Mouse (Mus musculus) adrenal gland (tissue): ENCODE measurements around the gene Gpatch1.

Experiments
- intact Hi-C: fragments of 180-260 bp; cut with DNase I; formaldehyde crosslinking; loops from one replicate; pipeline ENCODE4 v1.15.1; 2025

Gene Gpatch1

GRCm38 (mm10) chr7:35333231-35333651 is 15.0 kb upstream of the Gpatch1 start:
- intact Hi-C loops: no loop called here

GRCm38 (mm10) chr7:35331590-35331989 is 13.3 kb upstream of the Gpatch1 start:
- intact Hi-C loops: no loop called here

- intact Hi-C loops: no loop called here
Observed at GRCm38 (mm10) chr7:35322732-35323420, 4.6 kb upstream of the Gpatch1 start.

- intact Hi-C loops: no loop called here
Observed at GRCm38 (mm10) chr7:35322161-35322560, 3.9 kb upstream of the Gpatch1 start.

GRCm38 (mm10) chr7:35319755-35320154 is 1.5 kb upstream of the Gpatch1 start:
- intact Hi-C loops: loop anchor here (5.0 kb wide), 1 partner anchor 73 kb away; no protein-coding TSS in a partner anchor

GRCm38 (mm10) chr7:35319221-35319620 is 981 bp upstream of the Gpatch1 start:
- intact Hi-C loops: loop anchor here (5.0 kb wide), 1 partner anchor 73 kb away; no protein-coding TSS in a partner anchor

GRCm38 (mm10) chr7:35314156-35314555 is 4.1 kb downstream of the Gpatch1 start:
- intact Hi-C loops: no loop called here

GRCm38 (mm10) chr7:35311214-35311613 is 7.0 kb downstream of the Gpatch1 start:
- intact Hi-C loops: no loop called here

GRCm38 (mm10) chr7:35300792-35301191 is 17.4 kb downstream of the Gpatch1 start:
- intact Hi-C loops: no loop called here

GRCm38 (mm10) chr7:35299656-35300055 is 18.6 kb downstream of the Gpatch1 start:
- intact Hi-C loops: loop anchor here (5.0 kb wide), 1 partner anchor 93 kb away; no protein-coding TSS in a partner anchor

- intact Hi-C loops: loop anchor here (5.0 kb wide), 1 partner anchor 94 kb away; no protein-coding TSS in a partner anchor
Observed at GRCm38 (mm10) chr7:35297886-35298285, 20.4 kb downstream of the Gpatch1 start.

GRCm38 (mm10) chr7:35295631-35296030 is 22.6 kb downstream of the Gpatch1 start:
- intact Hi-C loops: loop anchor here (5.0 kb wide), 1 partner anchor 97 kb away; no protein-coding TSS in a partner anchor

GRCm38 (mm10) chr7:35293464-35293863 is 24.8 kb downstream of the Gpatch1 start:
- intact Hi-C loops: no loop called here

GRCm38 (mm10) chr7:35278933-35279332 is 39.3 kb downstream of the Gpatch1 start:
- intact Hi-C loops: no loop called here

GRCm38 (mm10) chr7:35277433-35277832 is 40.8 kb downstream of the Gpatch1 start:
- intact Hi-C loops: no loop called here

- intact Hi-C loops: no loop called here
Observed at GRCm38 (mm10) chr7:35269443-35270024, 48.7 kb downstream of the Gpatch1 start.

- intact Hi-C loops: no loop called here
Observed at GRCm38 (mm10) chr7:35267841-35268240, 50.4 kb downstream of the Gpatch1 start.

- intact Hi-C loops: no loop called here
Observed at GRCm38 (mm10) chr7:35266666-35267065, 51.6 kb downstream of the Gpatch1 start.

GRCm38 (mm10) chr7:35264746-35265145 is 53.5 kb downstream of the Gpatch1 start:
- intact Hi-C loops: loop anchor here (2.0 to 5.0 kb wide), 2 partner anchors 88 to 237 kb away; no protein-coding TSS in a partner anchor

GRCm38 (mm10) chr7:35263595-35264489 is 54.4 kb downstream of the Gpatch1 start:
- intact Hi-C loops: loop anchor here (2.0 to 5.0 kb wide), 2 partner anchors 87 to 237 kb away; no protein-coding TSS in a partner anchor

GRCm38 (mm10) chr7:35259384-35259783 is 58.9 kb downstream of the Gpatch1 start:
- intact Hi-C loops: no loop called here
